Mouse (Mus musculus): ENCODE measurements around the gene Plcd3.

The Plcd3 gene

GRCm38 (mm10) chr11:103117591-103118009, 16.1 kb upstream of the Plcd3 start:
- no peak for DNase-seq (ENCODE audit: extremely low spot score)

- DNase-seq (ENCODE audit: extremely low spot score): peak; percentile 83
These were observed 15.6 kb upstream of the Plcd3 start for GRCm38 (mm10) chr11:103116959-103117590.

GRCm38 (mm10) chr11:103116008-103116818, 14.8 kb upstream of the Plcd3 start, which contains the start of gene Hexim1:
Gene Hexim1, plus strand, starts transcription at chr11:103116231.
- peak; percentile 100 for DNase-seq (ENCODE audit: extremely low spot score)

GRCm38 (mm10) chr11:103115163-103116007, 13.9 kb upstream of the Plcd3 start:
- DNase-seq (ENCODE audit: extremely low spot score): peak; percentile 85

- no peak for DNase-seq (ENCODE audit: extremely low spot score)
These were observed 12.9 kb upstream of the Plcd3 start for GRCm38 (mm10) chr11:103114270-103114943.

- DNase-seq (ENCODE audit: extremely low spot score): no peak
These were observed 12.3 kb upstream of the Plcd3 start for GRCm38 (mm10) chr11:103113771-103114170.

- no peak for DNase-seq (ENCODE audit: extremely low spot score)
These were observed 11.5 kb upstream of the Plcd3 start for GRCm38 (mm10) chr11:103113005-103113404.

GRCm38 (mm10) chr11:103112552-103112912, 11.1 kb upstream of the Plcd3 start:
- no peak for DNase-seq (ENCODE audit: extremely low spot score)

GRCm38 (mm10) chr11:103111881-103112551, 10.6 kb upstream of the Plcd3 start:
- peak; percentile 67 for DNase-seq (ENCODE audit: extremely low spot score)

- no peak for DNase-seq (ENCODE audit: extremely low spot score)
These were observed 9.8 kb upstream of the Plcd3 start for GRCm38 (mm10) chr11:103111301-103111700.

GRCm38 (mm10) chr11:103106386-103106785, 4.9 kb upstream of the Plcd3 start:
- no peak for DNase-seq (ENCODE audit: extremely low spot score)

- DNase-seq (ENCODE audit: extremely low spot score): no peak
These were observed 4.4 kb upstream of the Plcd3 start for GRCm38 (mm10) chr11:103105810-103106209.

GRCm38 (mm10) chr11:103105180-103105725, 3.8 kb upstream of the Plcd3 start:
- DNase-seq (ENCODE audit: extremely low spot score): no peak

GRCm38 (mm10) chr11:103104469-103104868, 3.0 kb upstream of the Plcd3 start:
- DNase-seq (ENCODE audit: extremely low spot score): no peak

GRCm38 (mm10) chr11:103103621-103104020, 2.2 kb upstream of the Plcd3 start:
- no peak for DNase-seq (ENCODE audit: extremely low spot score)

GRCm38 (mm10) chr11:103102725-103103349, 1.4 kb upstream of the Plcd3 start:
- peak; percentile 96 for DNase-seq (ENCODE audit: extremely low spot score)

- DNase-seq (ENCODE audit: extremely low spot score): peak; percentile 54
These were observed 526 bp upstream of the Plcd3 start for GRCm38 (mm10) chr11:103101866-103102501.

GRCm38 (mm10) chr11:103100361-103100760, 1.1 kb downstream of the Plcd3 start:
- DNase-seq (ENCODE audit: extremely low spot score): no peak

- no peak for DNase-seq (ENCODE audit: extremely low spot score)
These were observed 2.0 kb downstream of the Plcd3 start for GRCm38 (mm10) chr11:103099352-103099940.
